Mouse (Mus musculus) ovary, postnatal 14 days (tissue): Measurements from ENCODE around the gene Ap4s1.
A peak's percentile ranks its signal among the peaks of the same experiment; 100 is the strongest.

Experiments
- DNase-seq: peaks from one replicate; pipeline ENCODE4 v3.0.0; 2022; ENCODE audit warnings: low spot score

Ap4s1 gene

DNA sequence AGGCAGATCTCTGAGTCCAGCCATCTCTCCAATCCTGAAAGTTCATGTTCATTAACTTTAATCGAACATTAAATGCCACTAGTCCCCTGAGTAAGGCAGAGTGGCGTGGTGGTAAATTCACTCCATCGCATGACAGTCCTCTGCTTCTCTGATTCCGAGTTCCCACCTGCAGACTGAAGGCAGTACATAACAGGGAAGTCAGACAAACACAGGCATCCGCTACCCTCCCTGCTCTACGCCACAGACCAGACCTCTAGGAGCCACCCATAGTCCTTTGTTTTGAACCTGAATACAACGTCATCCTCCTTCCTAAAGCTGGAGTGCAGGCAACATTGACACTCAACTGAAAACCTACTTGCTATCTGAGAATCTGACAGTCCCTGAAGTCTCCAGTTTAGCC, 13.7 kb downstream of the Ap4s1 start:
- no peak for DNase-seq

- DNase-seq, result no peak
These were observed 14.9 kb downstream of the Ap4s1 start for GRCm38 (mm10) chr12:51705778-51706177.

GRCm38 (mm10) chr12:51706673-51707235, 15.9 kb downstream of the Ap4s1 start:
- no peak for DNase-seq

GRCm38 (mm10) chr12:51708941-51709686, 18.3 kb downstream of the Ap4s1 start:
- no peak for DNase-seq

DNA sequence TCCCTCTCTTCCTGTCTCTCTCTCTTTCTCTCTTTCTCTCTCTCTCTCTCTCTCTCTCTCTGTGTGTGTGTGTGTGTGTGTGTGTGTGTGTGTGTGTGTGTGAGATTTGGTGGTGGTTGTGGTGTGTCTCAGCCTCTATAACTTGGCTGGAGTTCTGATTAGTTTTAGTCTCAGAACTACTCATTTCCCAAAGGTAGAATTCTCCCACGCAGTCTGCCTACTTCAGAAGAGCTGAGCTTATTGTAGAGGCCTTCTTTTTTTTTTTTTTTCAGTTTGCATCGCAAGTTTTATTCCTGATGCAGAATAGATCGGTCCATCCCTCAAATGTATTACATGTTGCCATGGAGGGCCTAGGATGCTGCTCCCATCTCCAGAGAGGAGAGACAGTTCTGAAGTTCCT, 18.9 kb downstream of the Ap4s1 start:
- no peak for DNase-seq

DNA sequence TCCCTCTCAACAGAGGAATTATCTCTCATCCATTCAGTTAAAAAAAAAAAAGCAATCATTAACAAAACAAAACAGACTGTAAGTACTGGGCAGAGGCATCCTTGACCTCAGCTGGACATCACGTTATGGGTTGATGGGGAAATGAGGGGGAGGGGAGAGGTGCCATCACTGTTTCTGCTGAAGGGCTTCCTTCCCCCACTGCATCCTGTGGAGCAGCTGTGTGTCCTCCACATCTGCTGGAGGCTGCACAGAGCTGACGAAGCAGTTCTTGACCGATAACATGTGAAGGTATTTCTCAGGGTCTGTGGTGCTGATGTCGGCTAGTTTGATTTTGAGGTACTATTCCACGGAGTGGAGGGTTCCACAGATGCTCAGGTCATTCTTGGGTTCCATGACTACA, 19.3 kb downstream of the Ap4s1 start:
- no peak for DNase-seq

DNA sequence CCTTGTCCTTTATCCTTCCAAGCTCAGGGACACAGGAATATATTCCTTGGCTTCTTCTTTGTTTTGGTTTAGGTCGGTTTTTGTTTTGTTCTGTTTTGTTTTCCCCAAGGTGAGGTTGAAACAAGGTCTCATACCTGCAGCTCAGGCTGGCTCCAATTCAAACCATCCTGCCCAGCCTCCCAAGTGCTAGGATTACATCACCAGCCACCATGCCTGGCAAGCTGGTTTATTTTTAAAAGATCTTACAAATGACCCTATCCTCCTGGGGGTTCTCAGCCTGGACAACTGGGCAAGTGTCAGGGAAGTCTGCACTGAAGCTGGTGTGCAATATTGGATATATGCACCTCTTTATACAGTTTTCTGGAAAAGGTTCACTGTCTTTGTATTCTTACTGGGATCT, 21.9 kb downstream of the Ap4s1 start:
- no peak for DNase-seq

- DNase-seq, result no peak
These were observed 27.8 kb downstream of the Ap4s1 start for GRCm38 (mm10) chr12:51718617-51719016.

DNA sequence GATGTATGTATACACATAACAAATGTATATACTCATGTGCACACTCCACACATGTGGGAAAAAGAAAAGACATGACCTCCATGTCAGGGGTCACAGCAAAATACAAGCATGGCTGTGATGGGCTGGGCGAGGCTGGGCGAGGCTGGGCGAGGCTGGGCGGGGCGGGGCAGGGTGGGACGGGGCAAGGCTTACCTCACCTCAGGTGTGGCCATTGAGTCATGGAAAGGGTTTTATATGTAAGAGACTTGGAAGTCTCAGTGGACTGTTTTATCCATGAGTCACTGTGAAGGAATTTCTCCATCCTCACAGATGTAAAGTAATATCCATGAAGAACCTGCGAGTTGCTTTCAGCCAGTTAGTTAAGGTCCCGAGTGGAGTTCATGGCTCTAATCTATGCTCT, 31.0 kb downstream of the Ap4s1 start:
- no peak for DNase-seq

- no peak for DNase-seq
These were observed 38.2 kb downstream of the Ap4s1 start for GRCm38 (mm10) chr12:51729058-51729457.

GRCm38 (mm10) chr12:51729827-51730226, 39.0 kb downstream of the Ap4s1 start:
- DNase-seq, result no peak

- DNase-seq, result no peak
These were observed 43.9 kb downstream of the Ap4s1 start for GRCm38 (mm10) chr12:51734605-51735211.

DNA sequence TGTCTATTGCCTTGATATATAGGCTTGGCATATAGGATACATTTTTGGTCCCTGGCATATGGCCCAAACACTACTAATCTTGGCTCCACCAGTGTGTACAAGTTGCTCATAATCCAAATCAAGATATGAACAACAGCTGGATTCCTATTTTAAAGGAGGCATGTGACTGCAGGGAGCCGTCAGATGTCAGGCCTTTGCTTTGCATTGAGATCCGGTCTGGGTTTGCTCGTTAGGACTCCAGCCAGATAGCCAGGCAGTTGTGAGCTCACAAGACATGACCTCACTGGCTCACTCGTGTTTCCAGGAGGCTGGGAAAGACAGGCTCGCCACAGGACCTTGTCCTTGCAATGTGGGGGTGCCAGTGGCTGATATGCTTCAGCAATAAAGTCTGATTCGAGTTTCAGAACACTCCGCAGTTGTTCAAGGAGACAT, 45.0 kb downstream of the Ap4s1 start:
- no peak for DNase-seq

- DNase-seq, result no peak
These were observed 45.5 kb downstream of the Ap4s1 start for GRCm38 (mm10) chr12:51736381-51736780.

- DNase-seq, result no peak
These were observed 46.0 kb downstream of the Ap4s1 start for GRCm38 (mm10) chr12:51736807-51737206.

GRCm38 (mm10) chr12:51741690-51742089, 50.9 kb downstream of the Ap4s1 start:
- peak; percentile 41 for DNase-seq

DNA sequence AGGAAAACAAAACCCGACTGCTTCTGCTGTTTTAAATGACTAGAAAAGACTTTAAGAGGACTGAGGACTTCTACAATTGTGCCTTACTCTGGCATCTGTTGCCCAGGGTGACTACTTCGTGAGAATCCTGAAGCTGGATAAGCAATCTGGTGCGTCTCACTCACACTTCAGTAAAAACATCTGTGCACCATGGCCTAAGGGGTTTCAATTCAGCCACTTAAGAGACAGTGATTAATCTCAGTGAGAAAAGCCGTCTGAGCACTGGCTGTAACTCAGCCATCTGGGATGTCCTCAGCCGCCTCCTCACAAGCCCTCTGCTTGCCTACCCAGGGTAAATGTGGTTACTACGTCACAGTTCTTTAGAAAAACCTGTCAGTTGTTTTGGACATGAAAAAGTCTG, 54.1 kb downstream of the Ap4s1 start:
- DNase-seq, result no peak

DNA sequence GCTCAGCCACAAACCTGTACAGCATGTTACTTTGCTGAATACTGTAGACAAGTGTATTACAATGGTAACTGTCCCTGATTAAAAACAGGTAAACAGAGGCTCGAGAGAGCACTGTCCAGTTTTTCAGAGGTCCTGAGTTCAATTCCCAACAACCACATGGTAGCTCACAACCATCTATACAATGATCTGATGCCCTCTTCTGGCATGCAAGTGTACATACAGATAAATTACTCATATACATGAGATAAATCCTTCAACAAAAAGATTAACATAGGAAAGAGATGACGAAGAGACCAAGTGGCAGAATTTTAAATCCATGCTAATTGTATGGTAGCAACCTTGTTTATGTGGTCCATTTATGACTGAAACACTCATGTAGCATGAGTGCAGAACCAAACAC, 56.5 kb downstream of the Ap4s1 start:
- no peak for DNase-seq

DNA sequence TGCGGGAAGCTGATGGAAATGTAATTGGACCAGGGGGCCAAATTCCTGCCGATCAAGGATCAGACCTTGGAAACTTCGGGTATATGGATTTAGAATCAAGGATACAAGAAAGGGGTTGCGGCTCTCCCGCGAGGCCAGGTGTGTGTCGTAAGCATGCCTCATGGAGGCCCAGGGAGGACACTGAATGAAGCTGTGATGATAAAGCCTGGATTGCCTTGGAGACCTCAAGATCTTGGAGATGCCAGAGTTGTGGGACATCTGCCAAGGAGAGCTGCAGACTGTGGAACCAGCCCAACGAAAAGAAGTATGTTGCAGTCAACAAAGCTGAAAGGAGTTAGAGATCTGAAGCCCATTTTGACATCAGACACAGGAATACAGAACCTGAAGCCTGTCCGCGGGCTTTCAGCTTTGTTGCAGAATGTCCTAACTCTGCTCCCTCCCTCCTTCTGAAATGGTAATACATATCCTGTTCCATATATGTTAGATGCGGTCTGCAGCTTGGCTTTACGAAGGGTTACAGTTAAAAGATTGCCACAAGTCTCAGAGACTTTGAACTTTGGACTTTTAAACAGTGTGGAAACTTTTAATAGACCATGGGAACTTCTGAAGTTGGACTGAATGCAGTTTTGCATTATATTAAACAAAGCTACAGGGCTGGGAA, 65.2 kb downstream of the Ap4s1 start:
- no peak for DNase-seq

DNA sequence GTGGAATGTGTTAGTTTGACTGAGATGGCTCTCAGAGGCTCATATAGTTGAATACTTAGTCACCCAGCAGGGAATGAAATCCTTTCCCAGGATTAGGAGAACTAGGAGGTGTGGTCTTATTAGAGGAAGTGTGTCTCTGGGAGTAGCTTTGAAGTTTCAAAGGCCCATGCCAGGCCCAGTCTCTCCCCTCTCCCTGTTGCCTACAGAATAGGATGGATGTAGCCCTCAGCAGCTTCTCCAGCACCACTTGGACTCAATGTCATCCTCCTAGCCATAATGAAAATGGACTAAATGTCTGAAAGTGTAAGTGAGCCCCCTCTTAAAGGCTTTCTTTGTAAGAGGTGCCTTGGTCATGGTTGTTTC, 65.7 kb downstream of the Ap4s1 start:
- DNase-seq, result no peak

DNA sequence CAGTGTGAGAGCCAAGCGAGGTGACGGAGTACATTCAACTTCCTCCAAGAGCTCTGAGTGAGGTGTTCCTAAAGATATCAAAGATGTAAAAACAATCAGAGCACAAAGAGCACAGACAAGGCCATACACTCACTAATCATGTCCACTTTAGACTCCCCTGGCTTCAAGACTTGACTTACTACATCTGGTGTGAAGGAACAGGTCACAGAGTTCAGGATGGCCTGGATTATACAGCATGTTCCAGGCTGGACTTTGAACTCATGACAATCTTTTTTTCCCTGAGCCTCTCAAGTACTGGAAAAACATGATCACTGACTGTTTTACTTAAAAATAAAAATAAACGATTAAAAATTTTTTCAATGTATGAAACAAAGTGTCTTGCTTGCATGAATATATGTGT, 68.5 kb downstream of the Ap4s1 start:
- no peak for DNase-seq

DNA sequence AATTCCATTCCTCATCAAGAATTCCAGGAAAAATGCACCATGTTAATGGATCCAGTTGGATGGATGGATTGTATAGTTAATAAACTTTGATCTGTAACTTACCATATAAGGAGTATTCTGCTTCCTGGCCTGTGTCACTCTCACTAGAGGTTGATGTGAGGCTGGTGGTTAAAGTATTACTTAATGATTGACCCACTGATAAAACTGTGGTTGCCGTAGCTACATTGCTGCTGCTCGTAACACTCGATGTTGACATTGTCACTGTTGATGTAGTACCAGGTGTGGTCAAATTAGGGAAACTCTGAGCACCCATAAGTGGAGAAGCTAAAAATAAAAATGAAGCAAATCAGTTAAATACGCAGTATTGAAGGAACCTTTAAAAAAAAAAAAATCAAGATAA, 76.6 kb downstream of the Ap4s1 start:
- DNase-seq, result no peak

DNA sequence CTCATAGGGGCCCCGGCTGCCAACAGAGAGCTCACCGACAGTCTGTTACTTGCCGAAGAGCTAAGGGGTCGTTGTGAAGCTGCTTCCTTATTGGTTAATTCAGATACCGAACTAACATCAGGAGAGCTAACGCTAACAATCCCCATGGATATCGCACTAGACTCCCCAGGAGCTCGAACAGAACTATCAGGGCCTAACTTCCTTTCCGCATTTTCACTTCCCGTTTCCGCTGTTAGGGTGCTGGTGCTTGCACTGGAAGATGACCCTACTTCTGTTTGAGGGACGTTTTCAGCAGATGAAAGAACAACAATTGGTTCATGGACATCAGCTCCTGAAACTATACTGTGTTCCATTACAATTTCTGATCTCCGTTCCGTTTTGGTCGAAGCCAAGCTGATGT, 77.9 kb downstream of the Ap4s1 start:
- no peak for DNase-seq
